Mouse (Mus musculus) stomach, postnatal 0 days (tissue): ENCODE measurements around the gene Cox19.

Experiments
- CTCF ChIP-seq: IDR thresholded peaks from 2 replicates; pipeline ENCODE4 v1.5.1; 2016; ENCODE audit warnings: antibody characterized with exemption, low read depth, mild to moderate bottlenecking, moderate library complexity
- EP300 ChIP-seq: optimal IDR thresholded peaks from 2 replicates; pipeline ENCODE3; 2016; ENCODE audit warnings: antibody characterized with exemption

DNA sequence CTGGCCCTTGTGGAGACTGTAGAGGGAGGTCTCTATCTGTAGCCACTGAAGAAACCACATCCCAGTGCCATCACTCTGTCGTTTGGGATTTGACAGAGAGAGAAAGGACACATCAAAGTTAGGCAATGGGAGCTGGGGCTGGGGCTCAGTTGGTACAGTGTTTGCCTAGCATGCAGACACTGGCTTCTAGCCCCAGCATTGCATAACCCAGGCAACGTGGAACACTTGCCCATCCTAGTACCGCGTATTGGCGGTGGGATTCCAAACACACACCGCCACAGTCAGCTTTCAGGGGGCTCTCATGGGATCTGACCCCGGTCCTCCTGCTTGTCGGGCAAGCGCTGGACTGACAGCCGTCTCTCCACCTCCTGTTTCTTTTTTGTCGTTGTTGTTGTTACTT is 15.3 kb upstream of the Cox19 start:
- no peak for TF ChIP-seq CTCF
- no peak for TF ChIP-seq EP300
